Mouse (Mus musculus): ENCODE data around the gene Dctn2.

Gene Dctn2

GRCm38 (mm10) chr10:127263631-127264030, 2.5 kb upstream of the Dctn2 start:
- DNase-seq (ENCODE audit: low read depth, low spot score), result no peak

GRCm38 (mm10) chr10:127264336-127264735, 1.8 kb upstream of the Dctn2 start:
- no peak for DNase-seq (ENCODE audit: low read depth, low spot score)

DNA sequence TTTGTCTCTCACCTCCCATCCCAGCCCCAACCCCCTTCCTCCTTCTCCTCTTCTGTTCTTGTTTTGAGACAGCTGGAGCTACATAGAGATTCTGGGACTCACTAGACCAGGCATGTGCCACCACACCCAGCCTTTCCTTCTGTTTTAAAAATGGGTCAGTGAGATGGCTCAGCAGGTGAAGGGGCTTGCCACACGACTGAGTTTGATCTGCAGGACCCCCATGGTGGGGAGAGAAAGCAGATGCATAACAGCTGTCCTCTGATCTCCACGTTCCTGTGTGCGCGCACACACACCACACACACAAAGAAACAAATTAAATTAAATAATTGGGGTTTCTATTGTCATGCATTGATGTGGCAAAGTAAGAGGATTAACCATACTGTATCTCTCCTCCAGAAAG, 1.2 kb upstream of the Dctn2 start:
- no peak for DNase-seq (ENCODE audit: low read depth, low spot score)

DNA sequence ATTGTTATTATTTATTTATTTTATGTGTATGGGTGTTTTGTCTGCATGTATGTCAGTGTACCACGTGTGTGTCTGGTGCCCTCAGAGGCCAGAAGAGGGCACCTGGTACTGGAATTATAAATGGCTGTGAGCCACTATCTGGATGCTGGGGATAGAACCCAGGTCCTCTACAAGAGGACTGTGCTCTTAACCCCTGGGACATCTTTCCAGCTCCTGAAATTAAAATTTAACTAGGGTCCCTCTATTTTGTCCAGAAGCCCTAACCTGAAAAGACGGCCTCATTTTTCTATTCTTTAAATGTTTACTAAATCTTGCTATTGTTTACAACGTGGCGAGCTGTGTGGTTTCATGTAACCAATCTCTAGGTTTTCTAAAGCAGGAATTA, 449 bp upstream of the Dctn2 start:
- no peak for DNase-seq (ENCODE audit: low read depth, low spot score)

- no peak for DNase-seq (ENCODE audit: low read depth, low spot score)
These were observed 1.1 kb downstream of the Dctn2 start for GRCm38 (mm10) chr10:127267318-127267717.

- no peak for DNase-seq (ENCODE audit: low read depth, low spot score)
These were observed 2.2 kb downstream of the Dctn2 start for GRCm38 (mm10) chr10:127268401-127268800.

GRCm38 (mm10) chr10:127269036-127269435, 2.9 kb downstream of the Dctn2 start:
- DNase-seq (ENCODE audit: low read depth, low spot score), result no peak

DNA sequence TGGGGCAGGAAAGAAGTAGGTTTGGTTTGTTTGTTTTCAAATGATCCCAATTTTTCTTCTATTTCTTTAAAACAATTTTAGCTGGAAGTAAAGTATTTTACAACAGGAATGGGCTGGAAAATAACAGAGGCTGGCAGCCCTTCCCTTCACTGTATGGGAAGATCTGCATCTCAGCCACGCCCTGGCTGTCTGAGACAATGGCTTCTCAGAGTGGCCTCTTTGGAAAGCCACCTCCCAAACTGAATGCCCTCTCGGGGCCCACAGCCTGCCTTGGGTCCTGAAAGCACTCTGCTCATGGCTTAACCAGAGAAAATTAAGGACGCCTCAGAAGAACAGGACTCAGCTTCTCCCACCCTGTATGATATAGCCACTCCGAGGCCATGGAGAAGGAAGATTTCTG, 3.7 kb downstream of the Dctn2 start:
- no peak for DNase-seq (ENCODE audit: low read depth, low spot score)

GRCm38 (mm10) chr10:127272371-127272770, 6.2 kb downstream of the Dctn2 start:
- DNase-seq (ENCODE audit: low read depth, low spot score), result no peak

GRCm38 (mm10) chr10:127274261-127275022, 8.3 kb downstream of the Dctn2 start:
- DNase-seq (ENCODE audit: low read depth, low spot score), result no peak

GRCm38 (mm10) chr10:127279730-127280129, 13.6 kb downstream of the Dctn2 start:
- no peak for DNase-seq (ENCODE audit: low read depth, low spot score)

DNA sequence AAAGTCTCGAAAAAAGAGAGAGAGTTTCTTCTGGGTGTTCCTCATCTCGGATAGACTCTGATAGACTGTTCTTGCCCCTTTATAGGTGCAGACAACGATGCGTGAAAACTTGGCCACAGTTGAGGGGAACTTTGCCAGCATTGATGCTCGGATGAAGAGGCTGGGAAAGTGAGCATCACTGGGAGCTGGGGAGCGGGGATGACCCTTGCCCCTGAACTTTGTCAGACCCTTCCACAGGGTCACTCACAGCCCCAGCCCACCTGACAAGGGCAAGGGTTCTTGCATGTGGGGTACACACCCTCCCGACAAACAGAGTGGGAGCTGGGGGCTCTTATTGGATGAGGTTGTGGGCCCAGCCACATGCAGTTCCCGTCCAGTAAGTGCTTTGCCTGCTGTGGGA, 15.1 kb downstream of the Dctn2 start:
- no peak for DNase-seq (ENCODE audit: low read depth, low spot score)

GRCm38 (mm10) chr10:127282620-127283215, 16.6 kb downstream of the Dctn2 start:
- no peak for DNase-seq (ENCODE audit: low read depth, low spot score)

GRCm38 (mm10) chr10:127284105-127284622, 18.0 kb downstream of the Dctn2 start:
- no peak for DNase-seq (ENCODE audit: low read depth, low spot score)

DNA sequence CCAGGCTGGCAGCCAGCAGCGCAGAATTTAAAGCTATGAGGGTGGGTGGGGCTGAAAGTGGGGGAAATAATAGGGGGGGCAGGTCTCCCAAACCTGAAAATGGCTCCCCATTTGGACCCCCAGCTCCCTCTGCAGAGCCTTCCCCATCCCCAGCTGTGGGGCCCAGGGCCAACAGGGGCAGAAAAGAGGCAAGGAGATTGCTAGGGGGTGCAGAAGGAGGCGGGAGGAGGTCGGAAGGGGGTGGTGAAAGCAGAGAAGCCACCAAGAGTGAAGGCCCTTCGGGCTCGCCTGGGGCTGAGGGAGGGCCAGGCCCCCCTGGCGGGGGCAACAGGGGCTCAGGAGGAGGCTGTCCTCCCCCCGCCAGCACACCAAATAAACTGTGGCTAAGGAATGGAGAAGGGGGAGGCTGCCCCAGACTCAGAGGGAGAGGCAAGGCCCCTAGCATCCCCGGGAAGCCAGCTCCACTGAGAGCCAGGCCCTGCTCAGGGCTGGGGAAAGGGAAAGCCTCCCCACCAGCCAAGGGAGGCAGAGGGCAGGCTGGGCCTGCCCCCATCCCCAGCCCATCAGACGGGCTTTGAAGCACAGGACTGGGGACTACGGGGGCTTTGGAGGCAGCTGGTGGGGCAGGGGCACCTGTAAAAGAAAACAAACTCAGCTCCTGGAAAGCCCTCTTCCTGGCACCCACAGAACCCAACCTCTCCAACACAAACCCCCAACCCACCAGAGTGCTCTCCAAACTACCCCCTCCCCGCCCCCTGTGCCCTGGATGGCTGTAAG, 18.7 kb downstream of the Dctn2 start:
- no peak for DNase-seq (ENCODE audit: low read depth, low spot score)

- DNase-seq (ENCODE audit: low read depth, low spot score), result no peak
These were observed 19.5 kb downstream of the Dctn2 start for GRCm38 (mm10) chr10:127285644-127286043.

- DNase-seq (ENCODE audit: low read depth, low spot score), result no peak
These were observed 20.0 kb downstream of the Dctn2 start for GRCm38 (mm10) chr10:127286194-127286593.

DNA sequence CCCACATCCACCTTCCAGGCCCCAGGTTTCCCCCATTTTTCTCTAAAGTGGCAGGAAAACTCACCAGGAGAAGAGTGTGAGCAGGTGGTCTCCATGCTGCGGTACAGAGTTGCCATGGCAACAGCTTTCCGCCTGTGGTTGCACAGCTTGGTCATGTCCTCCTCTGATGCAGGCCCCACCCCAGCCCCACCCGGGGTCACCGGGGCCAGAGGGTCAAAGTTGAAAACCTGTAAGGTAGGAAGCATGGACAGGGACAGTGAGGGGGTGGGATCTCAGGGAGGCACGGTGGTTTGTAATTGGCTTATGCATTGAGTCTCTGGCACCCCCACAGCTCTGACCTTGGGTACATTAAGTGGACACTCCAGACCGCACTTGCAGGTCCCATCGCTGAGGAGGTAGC, 20.6 kb downstream of the Dctn2 start:
- DNase-seq (ENCODE audit: low read depth, low spot score), result no peak

GRCm38 (mm10) chr10:127287271-127287935, 21.2 kb downstream of the Dctn2 start:
- DNase-seq (ENCODE audit: low read depth, low spot score), result no peak

DNA sequence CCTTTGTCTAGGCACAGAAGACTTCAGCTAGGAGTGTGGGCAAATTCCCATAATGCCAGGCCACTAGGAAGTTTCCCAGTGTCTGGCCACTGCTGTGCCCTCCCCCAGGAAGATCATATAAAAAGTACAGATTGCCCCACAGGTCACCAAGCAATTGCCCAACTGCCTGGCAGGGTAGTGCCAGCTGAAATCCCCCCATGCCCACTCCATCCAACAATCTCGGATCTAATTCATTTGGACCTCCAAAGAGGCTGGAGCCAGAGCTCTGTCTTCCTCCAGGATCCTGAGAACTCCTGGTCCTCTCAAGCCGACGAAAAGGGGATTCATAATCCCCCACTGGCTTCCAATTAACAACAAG, 21.7 kb downstream of the Dctn2 start:
- no peak for DNase-seq (ENCODE audit: low read depth, low spot score)

GRCm38 (mm10) chr10:127288328-127288799, 22.2 kb downstream of the Dctn2 start:
- DNase-seq (ENCODE audit: low read depth, low spot score), result no peak
